Mouse (Mus musculus) ES-Bruce4 (cell line): Measurements from ENCODE around the gene Ccdc134. TPM values are rescaled to one million over a fixed set of nuclear protein-coding genes. Genes with fewer than 3 reads are reported as not detected.
A peak's percentile ranks its signal among the peaks of the same experiment; 100 is the strongest.

ENCODE experiments used
- H3K27ac ChIP-seq: 2 replicates; pipeline ENCODE4 v1.5.1; 2012; ENCODE audit warnings: low read length, inconsistent platforms; ENCODE audit not compliant: insufficient read depth
- H3K27me3 ChIP-seq: 2 replicates; pipeline ENCODE4 v1.6.1; 2012; ENCODE audit warnings: mild to moderate bottlenecking, low read length, inconsistent platforms; ENCODE audit not compliant: control insufficient read depth, poor library complexity, insufficient read depth, severe bottlenecking
- H3K36me3 ChIP-seq: 2 replicates; pipeline ENCODE4 v1.6.1; 2012; ENCODE audit warnings: inconsistent platforms, mild to moderate bottlenecking, low read length, moderate library complexity; ENCODE audit not compliant: control insufficient read depth, poor library complexity, insufficient read depth, severe bottlenecking
- H3K4me1 ChIP-seq: one replicate; pipeline ENCODE4 v1.8.1; 2011; ENCODE audit warnings: low read length; ENCODE audit not compliant: control insufficient read depth, insufficient read depth
- H3K4me3 ChIP-seq: 2 replicates; pipeline ENCODE4 v1.5.1; 2011; ENCODE audit warnings: low read depth, mild to moderate bottlenecking, low read length
- H3K9ac ChIP-seq: 2 replicates; pipeline ENCODE4 v1.6.1; 2012; ENCODE audit warnings: low read depth, mild to moderate bottlenecking, inconsistent platforms; ENCODE audit not compliant: poor library complexity, severe bottlenecking
- H3K9me3 ChIP-seq: replicated peaks from 2 replicates; pipeline ENCODE4 v1.6.1; 2012; ENCODE audit warnings: mild to moderate bottlenecking, low read length, inconsistent platforms; ENCODE audit not compliant: control insufficient read depth, poor library complexity, insufficient read depth, severe bottlenecking
- CTCF ChIP-seq: IDR thresholded peaks from one replicate; pipeline ENCODE4 v1.8.1; 2011; ENCODE audit warnings: low read depth, low read length
- EP300 ChIP-seq: IDR thresholded peaks from 2 replicates; pipeline ENCODE4 v1.6.1; 2011; ENCODE audit warnings: low read depth, low read length; ENCODE audit not compliant: insufficient read depth
- POLR2A ChIP-seq: IDR thresholded peaks from one replicate; pipeline ENCODE4 v1.8.1; 2011; ENCODE audit warnings: low read length; ENCODE audit not compliant: insufficient read depth
- polyA plus RNA-seq: library from polyadenylated mRNA; stranded (reverse); fragments of >200 nt; gene quantifications from 2 replicates; pipeline ENCODE4 v1.2.4, GENCODE M21; 2011; ENCODE audit warnings: low read depth; ENCODE audit not compliant: missing spikeins, insufficient read depth, insufficient read length

Ccdc134 gene
- polyA plus RNA-seq, result 13.7 and 15.0 TPM in 2 replicates

- Histone ChIP-seq H3K9ac (peak within 1 kb of the TSS; percentile 69), H3K36me3 (no peaks in the 10 kb centered on the region), H3K4me3 (peak within 1 kb of the TSS; percentile 74), H3K27ac (no peak within 1 kb of the TSS), H3K27me3 (no peaks in the 10 kb centered on the region), H3K9me3 (no peaks in the 10 kb centered on the region), H3K4me1 (no peaks in the 10 kb centered on the region)
- TF ChIP-seq POLR2A (no peak), CTCF (no peak), EP300 (no peak)
Measured at GRCm38 (mm10) chr15:82127426-82128374, at the start of gene Ccdc134. Gene Ccdc134, plus strand, starts transcription at chr15:82127922.

- Histone ChIP-seq H3K27me3 (no peaks in the 10 kb centered on the region), H3K4me1 (no peaks in the 10 kb centered on the region), H3K27ac (no peak overlapping the region), H3K4me3 (no peak overlapping the region), H3K36me3 (no peaks in the 10 kb centered on the region), H3K9me3 (no peaks in the 10 kb centered on the region), H3K9ac (no peak overlapping the region)
- no peak for TF ChIP-seq EP300
- TF ChIP-seq CTCF, result no peak
- TF ChIP-seq POLR2A, result no peak
Measured at GRCm38 (mm10) chr15:82079883-82080282, 47.8 kb upstream of the Ccdc134 start.

GRCm38 (mm10) chr15:82081161-82081560, 46.6 kb upstream of the Ccdc134 start:
- TF ChIP-seq CTCF, result peak; percentile 48
- TF ChIP-seq EP300, result no peak
- H3K27ac ChIP-seq, result no peak overlapping the region
- H3K27me3 ChIP-seq, result no peaks in the 10 kb centered on the region
- H3K9ac ChIP-seq, result no peak overlapping the region
- no peaks in the 10 kb centered on the region for H3K9me3 ChIP-seq
- H3K36me3 ChIP-seq, result no peaks in the 10 kb centered on the region
- no peaks in the 10 kb centered on the region for H3K4me1 ChIP-seq
- no peak overlapping the region for H3K4me3 ChIP-seq

GRCm38 (mm10) chr15:82085606-82086005, 42.1 kb upstream of the Ccdc134 start:
- no peak overlapping the region for H3K27ac ChIP-seq
- no peak for TF ChIP-seq CTCF
- no peak for TF ChIP-seq EP300
- TF ChIP-seq POLR2A, result no peak
- H3K9me3 ChIP-seq, result no peaks in the 10 kb centered on the region
- no peaks in the 10 kb centered on the region for H3K4me1 ChIP-seq
- H3K27me3 ChIP-seq, result no peaks in the 10 kb centered on the region
- H3K4me3 ChIP-seq, result no peak overlapping the region
- H3K36me3 ChIP-seq, result no peaks in the 10 kb centered on the region
- no peak overlapping the region for H3K9ac ChIP-seq

- H3K27me3 ChIP-seq, result no peaks in the 10 kb centered on the region
- H3K9me3 ChIP-seq, result no peaks in the 10 kb centered on the region
- no peak overlapping the region for H3K9ac ChIP-seq
- H3K36me3 ChIP-seq, result no peaks in the 10 kb centered on the region
- H3K27ac ChIP-seq, result no peak overlapping the region
- TF ChIP-seq CTCF (no peak), POLR2A (no peak), EP300 (no peak)
- H3K4me1 ChIP-seq, result no peaks in the 10 kb centered on the region
- no peak overlapping the region for H3K4me3 ChIP-seq
Measured at GRCm38 (mm10) chr15:82086131-82086530, 41.6 kb upstream of the Ccdc134 start.

- H3K4me3 ChIP-seq, result no peak overlapping the region
- no peaks in the 10 kb centered on the region for H3K36me3 ChIP-seq
- no peak overlapping the region for H3K9ac ChIP-seq
- no peak overlapping the region for H3K27ac ChIP-seq
- no peaks in the 10 kb centered on the region for H3K9me3 ChIP-seq
- no peaks in the 10 kb centered on the region for H3K27me3 ChIP-seq
- TF ChIP-seq CTCF (no peak), POLR2A (no peak), EP300 (no peak)
- no peaks in the 10 kb centered on the region for H3K4me1 ChIP-seq
Measured at GRCm38 (mm10) chr15:82087266-82087665, 40.5 kb upstream of the Ccdc134 start.
